Mouse (Mus musculus) bone marrow macrophage, adult 2 months (primary cell): ENCODE measurements at regions not wholly inside any gene's neighbourhood (a gene's known extent, or its start where the extent isn't known, plus 50 kb on each side); places are given as distances from the start of the nearest gene placed in this dataset.
"Not testable (repeated sequence)": the region's sequence is repeated elsewhere in the genome, so short reads cannot be mapped to it uniquely, and the experiment has no call there.

Experiments
- H3K27ac ChIP-seq: 2 replicates; pipeline ENCODE4 v1.5.1; 2012; ENCODE audit warnings: low read depth, low read length; ENCODE audit not compliant: insufficient read depth
- H3K4me1 ChIP-seq: 2 replicates; pipeline ENCODE4 v1.6.1; 2012; ENCODE audit warnings: low read length; ENCODE audit not compliant: control insufficient read depth, insufficient read depth
- H3K4me3 ChIP-seq: 2 replicates; pipeline ENCODE4 v1.5.1; 2012; ENCODE audit warnings: mild to moderate bottlenecking, low read length, moderate library complexity; ENCODE audit not compliant: insufficient read depth
- CTCF ChIP-seq: IDR thresholded peaks from 2 replicates; pipeline ENCODE4 v1.5.1; 2012; ENCODE audit warnings: low read depth, mild to moderate bottlenecking, low read length, moderate library complexity
- POLR2A ChIP-seq: IDR thresholded peaks from 2 replicates; pipeline ENCODE4 v1.6.1; 2012; ENCODE audit warnings: mild to moderate bottlenecking, low read depth, low read length, borderline replicate concordance

DNA sequence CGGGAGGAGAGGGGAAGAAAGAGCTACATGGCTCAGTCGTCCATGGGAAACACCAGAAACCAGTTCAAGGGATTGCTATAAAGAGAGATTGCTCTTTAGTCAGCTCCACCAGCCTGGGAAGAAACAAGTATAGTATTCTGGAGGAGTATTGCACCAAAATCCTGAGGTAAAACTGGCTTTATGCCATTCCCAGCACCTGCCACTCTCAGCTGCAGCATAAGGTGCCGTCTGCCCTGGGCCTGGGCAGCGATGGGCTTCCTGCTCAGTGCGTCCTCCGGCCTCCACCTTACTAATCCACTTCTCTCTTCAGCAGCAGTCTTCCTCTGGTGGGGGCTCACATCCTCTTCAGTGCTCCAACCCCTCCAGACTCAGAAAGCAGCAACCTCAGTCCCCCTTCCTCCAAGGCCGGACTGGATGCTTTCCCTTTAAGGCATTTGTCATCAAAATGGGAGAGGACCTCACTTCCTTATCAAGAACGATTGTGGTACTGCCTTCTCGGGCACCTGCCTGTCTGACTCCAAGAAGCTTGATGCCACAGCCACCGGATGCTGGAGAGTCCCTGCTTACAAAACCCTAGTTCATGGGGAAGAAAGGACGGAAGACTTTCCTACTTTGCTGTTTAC, 248.4 kb downstream of the Gxylt1 start:
- H3K4me3 ChIP-seq, result no peak overlapping the region

DNA sequence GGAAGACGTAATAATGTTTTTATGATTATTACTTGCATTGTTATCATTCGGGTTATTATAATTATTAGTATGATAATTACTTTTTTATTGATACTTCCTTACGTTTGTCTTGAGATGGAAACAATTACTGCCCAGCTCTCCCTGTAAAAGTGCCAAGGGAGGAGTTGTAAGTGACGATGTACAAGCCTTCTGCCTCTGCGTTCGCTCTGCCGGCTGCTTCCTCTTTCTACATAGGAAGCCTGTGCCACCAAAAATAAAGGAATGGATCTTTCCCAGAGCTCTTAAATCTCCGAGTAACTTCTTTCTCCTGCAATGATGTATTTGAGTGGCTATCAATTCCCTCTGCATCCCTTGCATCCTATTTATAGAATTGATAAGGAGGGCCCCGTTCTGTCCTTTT, 249.2 kb downstream of the Gxylt1 start:
- no peak for TF ChIP-seq CTCF
- TF ChIP-seq POLR2A, result no peak
- H3K27ac ChIP-seq, result no peak overlapping the region
- no peaks in the 10 kb centered on the region for H3K4me1 ChIP-seq
- H3K4me3 ChIP-seq, result no peak overlapping the region

More for the DNA sequence above, 248.4 kb downstream of the Gxylt1 start:
- TF ChIP-seq POLR2A, result no peak
- TF ChIP-seq CTCF, result no peak
- no peak overlapping the region for H3K27ac ChIP-seq
- H3K4me1 ChIP-seq, result no peaks in the 10 kb centered on the region

DNA sequence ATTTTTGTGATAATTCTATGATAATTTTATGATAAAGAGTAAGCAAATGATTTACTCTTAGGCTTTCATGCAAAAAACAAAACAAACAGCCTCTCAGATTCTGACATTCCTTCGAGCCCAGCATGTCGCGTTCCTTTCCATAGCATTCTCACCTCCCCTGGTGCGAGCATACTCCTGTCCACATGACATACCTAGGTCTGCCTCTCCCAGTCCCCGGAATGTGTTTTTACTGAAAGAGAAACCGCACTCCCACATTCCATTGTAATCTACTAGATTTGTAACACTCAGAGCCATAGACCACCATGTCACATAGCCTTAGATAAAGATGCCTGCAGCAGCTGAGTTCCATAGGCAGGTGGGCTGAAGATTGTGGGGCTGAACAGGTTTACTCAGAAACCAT, 250.8 kb downstream of the Gxylt1 start:
- H3K27ac ChIP-seq, result no peak overlapping the region
- no peaks in the 10 kb centered on the region for H3K4me1 ChIP-seq
- no peak for TF ChIP-seq POLR2A
- TF ChIP-seq CTCF, result no peak
- no peak overlapping the region for H3K4me3 ChIP-seq

DNA sequence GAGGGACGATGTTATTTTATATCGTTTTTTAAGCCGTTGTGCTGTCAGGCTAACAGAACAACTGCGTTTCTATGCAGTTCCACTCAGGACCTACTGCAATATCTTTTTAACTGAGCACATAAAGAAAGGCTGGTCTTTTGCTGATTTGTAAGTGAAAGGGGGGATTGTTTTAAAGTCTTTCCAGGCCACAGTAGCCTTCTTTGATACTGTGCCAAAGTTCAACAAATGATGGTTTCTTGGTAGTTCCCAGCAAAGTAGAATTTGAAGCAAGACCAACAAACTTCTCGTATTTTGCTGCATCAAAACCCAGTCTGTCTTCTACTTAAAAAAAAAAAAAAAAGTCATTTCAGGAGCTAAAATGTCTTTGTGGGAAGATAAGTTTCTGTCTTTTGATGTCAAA, 263.8 kb downstream of the Gxylt1 start:
- no peak for TF ChIP-seq POLR2A
- TF ChIP-seq CTCF, result no peak
- Histone ChIP-seq H3K4me3 (no peak overlapping the region), H3K4me1 (no peaks in the 10 kb centered on the region), H3K27ac (no peak overlapping the region)

DNA sequence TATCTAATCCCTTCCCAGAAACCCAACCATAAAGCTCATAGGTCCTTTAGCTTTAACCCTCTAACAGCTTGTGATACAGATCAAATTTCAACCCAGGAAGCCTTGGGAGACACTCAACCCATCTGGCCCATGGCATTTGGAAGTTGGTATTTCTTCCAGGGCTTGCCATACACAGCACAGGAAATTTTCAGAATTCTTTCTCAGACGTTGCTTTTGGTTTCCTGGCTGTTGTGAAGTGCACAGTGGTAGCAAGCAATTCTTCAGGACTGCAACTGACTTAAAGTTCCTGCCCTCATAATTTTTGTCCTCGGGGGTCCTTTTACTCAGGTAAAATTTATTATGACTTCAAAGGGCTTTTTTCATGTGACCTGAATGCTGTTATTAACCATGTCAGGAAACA, 264.4 kb downstream of the Gxylt1 start:
- TF ChIP-seq POLR2A (no peak), CTCF (no peak)
- Histone ChIP-seq H3K4me3 (no peak overlapping the region), H3K4me1 (no peaks in the 10 kb centered on the region), H3K27ac (no peak overlapping the region)

DNA sequence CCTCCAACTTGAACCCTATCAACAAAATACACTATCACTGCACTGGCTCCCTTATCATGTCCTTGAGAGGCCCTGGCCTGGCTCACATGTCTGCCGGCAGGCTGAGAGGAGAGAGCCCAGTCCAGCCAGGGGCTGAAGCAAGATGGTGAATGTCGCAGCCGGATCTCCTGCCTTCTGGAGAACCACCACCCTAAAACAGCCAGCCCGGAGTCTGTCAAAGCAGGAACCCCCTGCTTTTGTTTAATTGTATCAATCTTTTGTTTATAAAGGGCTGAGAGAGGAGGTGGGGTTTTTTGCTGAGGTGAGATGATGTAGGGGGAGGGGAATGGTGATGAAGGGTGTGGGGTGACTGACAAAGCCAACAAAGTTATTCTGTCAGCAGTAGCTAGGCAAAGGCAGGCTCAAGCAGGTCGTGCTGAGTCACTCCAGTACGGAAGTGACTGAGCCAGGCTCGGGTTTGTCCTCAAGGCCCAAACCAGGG, 269.2 kb downstream of the Gxylt1 start:
- H3K4me3 ChIP-seq, result no peak overlapping the region
- no peaks in the 10 kb centered on the region for H3K4me1 ChIP-seq
- TF ChIP-seq CTCF (no peak), POLR2A (no peak)
- H3K27ac ChIP-seq, result no peak overlapping the region

DNA sequence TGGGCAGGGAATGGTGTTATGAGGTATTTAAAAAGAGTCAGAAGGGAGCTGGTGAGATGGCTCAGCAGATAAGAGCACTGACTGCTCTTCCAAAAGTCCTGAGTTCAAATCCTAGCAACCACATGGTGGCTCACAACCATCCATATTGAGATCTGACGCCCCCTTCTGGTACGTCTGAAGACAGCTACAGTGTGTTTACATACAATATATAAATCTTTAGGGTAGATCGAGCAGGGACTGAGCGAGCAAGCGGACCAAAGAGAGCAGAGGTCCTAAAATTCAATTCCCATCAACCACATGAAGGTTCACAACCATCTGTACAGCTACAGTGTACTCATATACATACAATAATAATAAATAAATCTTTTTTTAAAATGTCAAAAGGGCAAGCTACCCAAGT, 269.8 kb downstream of the Gxylt1 start:
- H3K4me3 ChIP-seq, H3K4me1 ChIP-seq, H3K27ac ChIP-seq: not testable (repeated sequence)

DNA sequence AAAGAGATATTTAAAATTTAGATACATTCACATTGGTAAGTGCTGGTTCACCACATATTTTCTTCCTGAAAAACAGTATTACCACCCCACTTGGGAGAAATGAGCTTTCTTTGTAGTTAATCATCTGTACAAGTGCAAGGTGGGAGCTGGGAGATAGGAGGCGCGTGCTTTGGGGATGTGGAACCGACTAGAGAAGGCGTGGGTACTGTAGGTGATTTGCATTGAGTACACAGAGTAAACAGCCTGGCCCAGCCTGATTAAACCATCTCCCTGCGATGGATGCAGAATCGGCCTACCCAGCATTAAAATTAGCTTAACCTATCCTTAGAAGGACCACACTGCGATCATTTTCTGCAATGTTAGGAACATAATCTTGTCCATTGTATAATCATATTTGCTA, 270.4 kb downstream of the Gxylt1 start:
- no peak overlapping the region for H3K4me3 ChIP-seq
- no peaks in the 10 kb centered on the region for H3K4me1 ChIP-seq
- TF ChIP-seq CTCF (no peak), POLR2A (no peak)
- no peak overlapping the region for H3K27ac ChIP-seq

DNA sequence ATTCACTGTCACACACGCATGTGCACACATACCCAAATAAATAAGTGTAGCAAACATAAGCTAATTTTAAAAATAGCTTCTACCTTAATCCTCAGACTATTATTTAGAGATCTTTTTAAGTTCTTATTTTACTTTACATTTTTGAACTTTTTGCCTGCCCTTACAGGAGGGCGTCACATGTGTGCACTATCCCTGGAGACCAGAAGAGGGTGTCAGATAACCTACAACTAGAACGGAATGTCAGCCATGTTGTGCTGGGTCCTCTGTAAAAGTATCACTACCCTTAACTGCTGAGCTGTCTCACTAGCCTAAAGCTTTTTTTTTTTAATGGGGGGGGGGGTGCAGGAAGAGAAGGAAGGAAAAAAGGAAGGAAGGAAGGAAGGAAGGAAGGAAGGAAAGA, 271.7 kb downstream of the Gxylt1 start:
- TF ChIP-seq POLR2A (no peak), CTCF (no peak)
- H3K4me3 ChIP-seq, result no peak overlapping the region
- no peak overlapping the region for H3K27ac ChIP-seq
- H3K4me1 ChIP-seq, result no peaks in the 10 kb centered on the region

DNA sequence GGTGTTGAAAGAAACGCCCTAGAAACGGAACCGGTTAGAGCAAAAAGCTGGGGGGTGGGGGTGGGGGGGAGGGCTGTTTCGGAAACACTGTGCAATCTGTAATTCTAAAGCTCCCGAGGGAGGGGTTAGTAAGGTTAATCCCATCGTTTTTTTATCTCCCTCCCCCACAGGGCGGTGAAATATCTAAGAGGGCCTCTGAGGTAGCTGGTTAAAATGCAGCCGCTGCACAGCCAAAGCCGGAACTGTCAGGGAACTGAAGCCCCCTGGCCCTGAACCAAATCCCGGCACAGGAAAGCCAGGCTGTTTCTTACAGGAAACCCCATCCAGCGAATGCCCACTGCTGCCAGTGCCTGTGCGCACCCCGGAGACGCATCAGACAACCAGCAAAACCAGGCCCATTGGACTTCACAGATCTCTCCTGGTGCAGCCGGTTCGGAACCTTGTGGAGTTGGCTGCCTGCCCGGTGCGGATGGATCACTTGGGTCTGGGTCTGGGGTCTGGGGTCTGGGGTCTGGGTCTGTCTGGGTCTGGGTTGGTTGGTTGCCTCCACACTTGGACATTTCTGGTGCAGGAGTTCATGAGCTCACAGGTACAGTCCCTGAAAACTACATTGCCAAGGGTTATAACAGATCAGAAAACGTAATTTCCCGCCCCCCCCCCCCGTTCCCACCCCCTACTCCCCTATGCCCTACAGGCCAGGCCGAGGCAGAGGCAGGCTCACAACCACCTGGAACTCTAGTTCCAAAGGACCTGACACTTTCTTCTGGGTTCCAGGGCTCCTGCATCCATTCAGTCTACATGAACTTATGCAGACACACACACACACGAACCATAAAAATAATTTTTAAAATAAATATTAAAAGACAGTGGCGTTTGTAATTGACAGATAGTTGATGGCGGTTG, 272.7 kb downstream of the Gxylt1 start:
- H3K27ac ChIP-seq, result no peak overlapping the region
- no peak overlapping the region for H3K4me3 ChIP-seq
- TF ChIP-seq CTCF, result no peak
- no peak for TF ChIP-seq POLR2A
- no peaks in the 10 kb centered on the region for H3K4me1 ChIP-seq
